Mouse (Mus musculus): ENCODE data around the gene Lrrk1. TPM values are rescaled to one million over a fixed set of nuclear protein-coding genes. Genes with fewer than 3 reads are reported as not detected.

Gene Lrrk1
- total RNA-seq (2021): 10 to 100 TPM; 12.4 to 16.4 TPM
- long read RNA-seq, experiment 1, partial matches to known transcripts: 4 of 6 reads
- long read RNA-seq, experiment 1, other reads (novel, unspliced or antisense): 2 of 6 reads
- long read RNA-seq, experiment 2, partial matches to known transcripts: 4 of 5 reads
- long read RNA-seq, experiment 2, other reads (novel, unspliced or antisense): 1 of 5 reads

GRCm38 (mm10) chr7:66387813-66388521 is at the start of gene Lrrk1:
TSS of gene Lrrk1 (minus strand) at chr7:66388350.
- peak; percentile 76 for DNase-seq

DNA sequence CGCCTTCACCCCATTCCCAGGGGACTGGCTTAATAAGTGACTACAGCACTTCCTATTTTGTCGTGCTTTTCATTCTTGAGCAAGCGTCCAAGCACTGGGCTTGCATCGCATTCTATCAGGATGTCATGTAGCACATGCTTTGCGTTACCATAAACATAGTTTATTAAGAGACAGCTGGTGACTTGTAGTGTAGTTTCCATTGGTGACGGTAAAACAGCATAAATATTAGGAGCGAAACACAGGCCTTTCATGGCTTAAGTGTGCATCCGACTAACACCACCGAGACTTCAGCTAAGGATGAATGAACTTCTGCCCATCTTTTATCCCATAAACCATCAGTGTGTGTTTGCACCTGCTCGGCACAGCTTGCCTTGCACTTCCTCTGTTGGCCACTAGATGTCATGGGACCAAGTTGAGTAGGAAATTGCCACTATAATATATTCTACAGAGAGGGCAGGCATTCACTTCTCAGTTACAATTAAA is 46.3 kb upstream of the Lrrk1 start:
- DNase-seq: peak; percentile 81

GRCm38 (mm10) chr7:66427437-66428161 is 39.4 kb upstream of the Lrrk1 start, which contains the start of gene Aldh1a3:
TSS of gene Aldh1a3 (minus strand) at chr7:66427517.
- DNase-seq: peak; percentile 71

GRCm38 (mm10) chr7:66427053-66427436 is 38.9 kb upstream of the Lrrk1 start:
- DNase-seq: no peak

- no peak for DNase-seq
Measured at GRCm38 (mm10) chr7:66421903-66422302, 33.8 kb upstream of the Lrrk1 start.

DNA sequence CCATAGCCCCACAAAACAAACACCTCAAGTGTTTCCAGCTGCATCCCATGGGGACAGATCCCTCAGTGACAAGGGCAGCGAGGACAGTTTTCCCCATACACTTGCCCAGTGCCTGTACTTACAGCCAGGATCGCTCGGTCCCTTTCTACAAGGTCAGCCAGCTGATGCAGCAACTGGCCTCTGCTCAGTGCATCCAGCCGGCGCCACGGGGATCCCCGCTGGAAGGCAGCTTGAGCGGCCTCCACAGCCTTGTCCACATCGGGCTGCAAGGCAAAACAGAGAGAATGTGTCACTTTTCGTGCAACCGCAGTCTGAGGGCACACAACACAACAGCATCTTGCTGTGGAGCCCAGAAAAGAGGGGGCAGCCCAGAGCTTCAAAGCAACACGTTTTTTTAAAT is 30.8 kb upstream of the Lrrk1 start:
- peak; percentile 67 for DNase-seq

- no peak for DNase-seq
Measured at GRCm38 (mm10) chr7:66416829-66417228, 28.7 kb upstream of the Lrrk1 start.

- no peak for DNase-seq
Measured at GRCm38 (mm10) chr7:66413093-66413492, 24.9 kb upstream of the Lrrk1 start.

DNA sequence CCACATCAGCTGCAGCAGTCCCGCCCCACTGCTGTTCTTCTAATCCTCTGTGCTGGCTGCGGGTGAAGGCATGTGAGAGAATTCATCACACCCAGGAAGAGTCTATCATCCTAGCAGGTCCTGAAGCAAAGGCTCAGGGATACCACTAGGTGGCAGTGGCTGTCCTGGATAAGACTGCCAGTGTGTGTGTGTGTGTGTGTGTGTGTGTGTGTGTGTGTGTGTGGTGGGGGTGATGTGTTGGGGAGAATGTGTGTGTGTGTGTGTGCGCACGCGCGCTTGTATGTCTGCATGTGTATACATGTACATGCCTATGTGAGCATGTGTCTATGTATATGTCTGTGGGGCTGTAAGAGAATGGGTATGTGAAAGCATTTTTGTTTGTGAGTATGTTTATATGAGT is 21.3 kb upstream of the Lrrk1 start:
- peak; percentile 71 for DNase-seq

DNA sequence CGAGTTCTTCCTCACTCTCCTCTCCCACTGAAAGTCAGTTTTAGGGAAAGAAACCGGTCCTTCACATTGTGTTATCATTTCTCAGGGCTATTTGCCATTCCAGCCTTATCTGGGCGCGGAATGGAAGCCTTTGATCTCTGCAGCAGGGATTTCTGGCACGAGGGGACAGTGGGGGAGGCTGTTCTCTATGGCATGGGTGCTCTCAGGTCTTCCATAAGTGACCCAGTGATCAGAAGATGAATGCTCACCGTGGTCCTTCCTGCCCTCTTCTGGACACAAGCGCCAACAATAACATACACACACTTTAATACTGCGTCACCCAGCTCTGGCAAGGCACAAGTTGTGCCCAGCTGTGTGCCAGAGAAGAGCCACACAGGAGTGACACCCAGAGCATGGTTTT is 18.8 kb upstream of the Lrrk1 start:
- DNase-seq: peak; percentile 49

GRCm38 (mm10) chr7:66405951-66406721 is 18.0 kb upstream of the Lrrk1 start:
- DNase-seq: peak; percentile 61

- DNase-seq: peak; percentile 61
Measured at GRCm38 (mm10) chr7:66405541-66405940, 17.4 kb upstream of the Lrrk1 start.

DNA sequence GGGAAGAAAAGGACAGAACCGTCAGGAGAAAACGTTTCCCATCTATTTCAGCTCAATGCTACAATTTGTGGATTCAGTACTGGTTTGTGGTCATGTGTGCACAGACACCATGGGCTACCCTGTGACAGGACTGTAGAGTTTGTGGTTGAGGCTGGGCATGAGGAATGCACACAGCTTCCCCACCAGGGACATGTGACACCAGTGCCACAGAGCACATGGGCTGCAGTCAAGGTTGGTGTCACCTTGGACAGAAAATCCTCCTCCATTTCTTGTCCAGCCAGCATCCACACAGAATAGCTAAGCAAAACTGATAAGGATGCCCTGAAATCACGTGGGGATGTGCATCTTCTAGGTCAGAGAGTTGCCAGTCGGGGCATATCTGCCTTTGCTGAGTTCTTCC is 16.7 kb upstream of the Lrrk1 start:
- DNase-seq: no peak

- no peak for DNase-seq
Measured at GRCm38 (mm10) chr7:66404141-66404540, 16.0 kb upstream of the Lrrk1 start.

DNA sequence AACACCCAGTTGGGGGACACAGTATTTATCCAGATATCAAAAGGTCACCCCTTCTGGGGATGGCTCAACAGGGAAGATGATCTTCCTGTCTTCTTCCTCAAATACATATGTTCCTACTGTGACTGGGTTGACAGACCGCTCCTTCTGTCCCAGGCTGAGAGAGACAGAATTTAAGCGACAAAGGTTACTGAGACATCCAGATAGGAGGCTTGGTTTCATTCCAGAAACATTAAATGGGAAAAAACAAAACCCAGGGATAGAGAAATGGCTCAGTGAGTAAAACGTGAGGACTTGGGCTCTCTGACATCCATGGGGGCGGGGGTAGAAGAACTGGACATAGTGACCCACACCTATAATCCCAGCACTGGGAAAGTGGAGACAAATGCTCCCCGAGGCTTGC is 14.7 kb upstream of the Lrrk1 start:
- DNase-seq: no peak

- no peak for DNase-seq
Measured at GRCm38 (mm10) chr7:66401605-66402004, 13.5 kb upstream of the Lrrk1 start.

GRCm38 (mm10) chr7:66397288-66397687 is 9.1 kb upstream of the Lrrk1 start:
- DNase-seq: no peak

DNA sequence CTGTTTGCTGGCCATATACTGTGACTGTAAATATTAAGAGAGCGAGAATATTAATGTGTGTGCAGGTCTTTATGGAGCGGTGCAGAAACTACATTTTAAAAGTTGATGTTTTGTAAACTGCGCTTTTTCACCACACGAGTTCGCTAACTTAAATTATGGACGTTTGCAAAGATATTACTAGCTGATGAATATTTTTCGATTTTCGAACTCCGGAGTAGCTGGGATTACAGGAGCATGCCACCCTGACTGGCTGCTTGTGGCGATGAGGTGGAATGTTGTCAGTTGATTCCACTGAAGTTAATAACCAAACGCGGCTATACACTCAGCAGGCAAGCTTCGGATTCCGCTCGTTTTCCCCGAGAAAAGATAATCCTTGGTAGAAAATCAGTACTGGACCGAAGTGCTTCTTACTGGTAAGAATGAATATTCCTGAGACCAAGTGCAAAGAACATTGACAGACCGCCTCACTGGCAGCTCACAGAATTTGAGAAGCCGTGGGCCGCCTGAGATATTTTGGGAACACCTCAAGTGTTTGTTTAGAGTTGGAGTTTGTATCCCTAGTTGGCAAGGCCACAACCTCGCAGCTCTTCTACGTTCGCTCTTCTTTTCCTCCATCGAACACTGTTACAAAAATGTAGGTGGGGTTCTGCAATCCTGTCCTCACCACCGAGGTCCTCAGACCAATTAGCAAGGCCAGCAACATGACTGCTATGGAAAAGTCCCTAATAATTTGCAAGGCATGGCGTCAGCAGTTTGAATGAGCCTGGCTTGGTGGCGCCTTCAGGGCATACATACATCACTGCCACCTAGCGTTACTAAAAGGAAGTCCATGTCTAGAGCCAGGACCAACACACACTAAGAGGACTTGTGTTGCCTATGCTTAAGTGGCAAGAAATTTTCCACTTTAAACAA is 727 bp upstream of the Lrrk1 start:
- DNase-seq: peak; percentile 73

- peak; percentile 45 for DNase-seq
Measured at GRCm38 (mm10) chr7:66387419-66387812, 734 bp downstream of the Lrrk1 start.

DNA sequence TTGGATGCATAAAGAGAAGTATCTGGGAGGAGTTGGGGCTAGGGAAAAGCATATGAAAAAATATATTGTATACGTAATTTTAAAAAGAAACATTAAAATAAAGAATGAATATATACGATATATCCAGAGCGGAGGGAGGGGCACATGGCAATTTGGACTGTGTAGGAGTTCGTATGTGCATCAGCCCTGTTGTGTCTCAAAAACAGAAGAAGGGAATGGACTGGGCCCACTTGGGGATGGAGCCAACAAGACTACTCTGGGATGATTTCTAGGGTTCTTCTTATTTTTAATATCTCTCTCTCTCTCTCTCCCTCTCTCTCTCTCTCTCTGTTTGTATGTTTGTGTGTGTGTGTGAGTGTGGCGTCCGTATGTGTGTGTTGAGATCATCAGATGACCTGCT is 1.7 kb downstream of the Lrrk1 start:
- DNase-seq: no peak

DNA sequence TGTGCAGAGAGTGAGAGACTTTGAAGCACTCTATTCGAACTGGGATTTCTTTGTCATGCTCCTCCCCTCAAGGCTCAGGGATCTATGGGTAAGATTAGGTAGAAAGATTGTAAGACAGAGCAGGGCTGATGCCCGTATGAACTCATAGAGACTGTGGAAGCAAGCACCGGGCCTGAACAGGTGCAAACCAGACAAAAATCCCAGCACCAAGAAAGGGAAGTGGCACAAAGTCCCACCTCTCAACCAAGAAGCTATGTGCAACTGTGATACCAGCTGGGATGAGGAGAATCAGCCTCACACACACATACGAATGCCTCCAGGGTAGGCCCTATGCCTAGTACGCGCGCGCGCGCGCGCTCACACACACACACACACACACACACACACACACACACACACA is 2.3 kb downstream of the Lrrk1 start:
- no peak for DNase-seq
